Mouse (Mus musculus) skeletal muscle tissue, adult 2 months (tissue): ENCODE measurements at regions not wholly inside any gene's neighbourhood (a gene's known extent, or its start where the extent isn't known, plus 50 kb on each side); places are given as distances from the start of the nearest gene placed in this dataset.
"Not testable (repeated sequence)": the region's sequence is repeated elsewhere in the genome, so short reads cannot be mapped to it uniquely, and the experiment has no call there.

Experiments used
- DNase-seq: peaks from one replicate; pipeline ENCODE4 v3.0.0-alpha.2; 2012; ENCODE audit warnings: low read depth, low spot score

GRCm38 (mm10) chr15:26953818-26954385, 58.5 kb upstream of the Fbxl7 start:
- no peak for DNase-seq

- DNase-seq: no peak
Observed at GRCm38 (mm10) chr15:26958980-26959379, 63.6 kb upstream of the Fbxl7 start.

GRCm38 (mm10) chr15:26968392-26969025, 73.1 kb upstream of the Fbxl7 start:
- no peak for DNase-seq

- DNase-seq: no peak
Observed at GRCm38 (mm10) chr15:26970770-26971169, 75.4 kb upstream of the Fbxl7 start.

- no peak for DNase-seq
Observed at GRCm38 (mm10) chr15:26993054-26993453, 97.7 kb upstream of the Fbxl7 start.

GRCm38 (mm10) chr15:27009069-27009468, 113.7 kb upstream of the Fbxl7 start:
- DNase-seq: no peak

GRCm38 (mm10) chr15:27013906-27014658, 118.7 kb upstream of the Fbxl7 start:
- no peak for DNase-seq

- DNase-seq: no peak
Observed at GRCm38 (mm10) chr15:27014659-27014974, 119.2 kb upstream of the Fbxl7 start.

- no peak for DNase-seq
Observed at GRCm38 (mm10) chr15:27020471-27020870, 125.1 kb upstream of the Fbxl7 start.

- DNase-seq: no peak
Observed at GRCm38 (mm10) chr15:27033261-27033660, 137.9 kb upstream of the Fbxl7 start.

- no peak for DNase-seq
Observed at GRCm38 (mm10) chr15:27043788-27044187, 148.4 kb upstream of the Fbxl7 start.

- no peak for DNase-seq
Observed at GRCm38 (mm10) chr15:27050673-27051072, 155.3 kb upstream of the Fbxl7 start.

- DNase-seq: no peak
Observed at GRCm38 (mm10) chr15:27063456-27063855, 168.1 kb upstream of the Fbxl7 start.

- DNase-seq: no peak
Observed at GRCm38 (mm10) chr15:27063971-27064370, 168.6 kb upstream of the Fbxl7 start.

- no peak for DNase-seq
Observed at GRCm38 (mm10) chr15:27067691-27068090, 172.3 kb upstream of the Fbxl7 start.

- no peak for DNase-seq
Observed at GRCm38 (mm10) chr15:27077926-27078325, 182.5 kb upstream of the Fbxl7 start.

GRCm38 (mm10) chr15:27082826-27083225, 187.4 kb upstream of the Fbxl7 start:
- no peak for DNase-seq

GRCm38 (mm10) chr15:27083596-27083995, 188.2 kb upstream of the Fbxl7 start:
- DNase-seq: no peak

GRCm38 (mm10) chr15:27089155-27089554, 193.8 kb upstream of the Fbxl7 start:
- no peak for DNase-seq

- DNase-seq: no peak
Observed at GRCm38 (mm10) chr15:27094102-27094501, 198.7 kb upstream of the Fbxl7 start.

GRCm38 (mm10) chr15:27095231-27095630, 199.9 kb upstream of the Fbxl7 start:
- DNase-seq: no peak

- not testable (repeated sequence) for DNase-seq
Observed at GRCm38 (mm10) chr15:27101610-27102009, 206.2 kb upstream of the Fbxl7 start.

GRCm38 (mm10) chr15:27109130-27109529, 213.8 kb upstream of the Fbxl7 start:
- DNase-seq: no peak
